Mouse (Mus musculus) erythroblast, embryonic 14.5 days (primary cell): ENCODE results near the gene Phyhd1.

Source experiments
- GATA1 ChIP-seq: IDR thresholded peaks from 2 replicates; pipeline ENCODE4 v1.6.1; 2012; ENCODE audit warnings: low read length, inconsistent platforms, mixed read lengths
- TAL1 ChIP-seq: IDR thresholded peaks from 3 replicates; pipeline ENCODE4 v1.6.1; 2012; ENCODE audit warnings: low read length, inconsistent platforms, mixed read lengths

GRCm38 (mm10) chr2:30327276-30327675 is 61.3 kb downstream of the Phyhd1 start:
- TF ChIP-seq TAL1 (no peak), GATA1 (no peak)
